Mouse (Mus musculus) lung, postnatal 0 days (tissue): ENCODE measurements at regions not wholly inside any gene's neighbourhood (a gene's known extent, or its start where the extent isn't known, plus 50 kb on each side); places are given as distances from the start of the nearest gene placed in this dataset.

Experiments
- CTCF ChIP-seq: IDR thresholded peaks from 2 replicates; pipeline ENCODE4 v1.5.1; 2016; ENCODE audit warnings: antibody characterized with exemption, mild to moderate bottlenecking
- EP300 ChIP-seq: IDR thresholded peaks from 2 replicates; pipeline ENCODE4 v1.6.1; 2016; ENCODE audit warnings: antibody characterized with exemption, mild to moderate bottlenecking, control low read depth

GRCm38 (mm10) chr15:52785976-52786375 is 1098.7 kb upstream of the Gm7489 start:
- TF ChIP-seq CTCF (no peak), EP300 (no peak)
